Mouse (Mus musculus): ENCODE measurements at regions not wholly inside any gene's neighbourhood (a gene's known extent, or its start where the extent isn't known, plus 50 kb on each side); places are given as distances from the start of the nearest gene placed in this dataset.

- DNase-seq (ENCODE audit: low spot score): no peak
Observed at GRCm38 (mm10) chr11:45531044-45531626, 320.7 kb upstream of the Clint1 start.

- DNase-seq (ENCODE audit: low spot score): no peak
Observed at GRCm38 (mm10) chr11:45533402-45534056, 318.3 kb upstream of the Clint1 start.

- no peak for DNase-seq (ENCODE audit: low spot score)
Observed at GRCm38 (mm10) chr11:45535501-45536025, 316.3 kb upstream of the Clint1 start.

GRCm38 (mm10) chr11:45538011-45538410, 313.8 kb upstream of the Clint1 start:
- no peak for DNase-seq (ENCODE audit: low spot score)

- DNase-seq (ENCODE audit: low spot score): peak; percentile 3
Observed at GRCm38 (mm10) chr11:45539459-45539858, 312.4 kb upstream of the Clint1 start.

GRCm38 (mm10) chr11:45544531-45544930, 307.3 kb upstream of the Clint1 start:
- DNase-seq (ENCODE audit: low spot score): no peak

- DNase-seq (ENCODE audit: low spot score): no peak
Observed at GRCm38 (mm10) chr11:45545896-45546626, 305.8 kb upstream of the Clint1 start.

GRCm38 (mm10) chr11:45546861-45547260, 305.0 kb upstream of the Clint1 start:
- DNase-seq (ENCODE audit: low spot score): no peak

GRCm38 (mm10) chr11:45550376-45550775, 301.5 kb upstream of the Clint1 start:
- no peak for DNase-seq (ENCODE audit: low spot score)

- DNase-seq (ENCODE audit: low spot score): no peak
Observed at GRCm38 (mm10) chr11:45577469-45578154, 274.2 kb upstream of the Clint1 start.

GRCm38 (mm10) chr11:45592335-45592734, 259.5 kb upstream of the Clint1 start:
- DNase-seq (ENCODE audit: low spot score): no peak

GRCm38 (mm10) chr11:45592890-45593642, 258.8 kb upstream of the Clint1 start:
- DNase-seq (ENCODE audit: low spot score): no peak

GRCm38 (mm10) chr11:45595372-45595771, 256.5 kb upstream of the Clint1 start:
- DNase-seq (ENCODE audit: low spot score): no peak

GRCm38 (mm10) chr11:45621824-45622223, 230.0 kb upstream of the Clint1 start:
- DNase-seq (ENCODE audit: low spot score): no peak

- no peak for DNase-seq (ENCODE audit: low spot score)
Observed at GRCm38 (mm10) chr11:45622701-45623100, 229.2 kb upstream of the Clint1 start.

GRCm38 (mm10) chr11:45624233-45624632, 227.6 kb upstream of the Clint1 start:
- DNase-seq (ENCODE audit: low spot score): no peak

- no peak for DNase-seq (ENCODE audit: low spot score)
Observed at GRCm38 (mm10) chr11:45629250-45629649, 222.6 kb upstream of the Clint1 start.

- no peak for DNase-seq (ENCODE audit: low spot score)
Observed at GRCm38 (mm10) chr11:45634535-45635235, 217.2 kb upstream of the Clint1 start.

- DNase-seq (ENCODE audit: low spot score): no peak
Observed at GRCm38 (mm10) chr11:45635896-45636295, 216.0 kb upstream of the Clint1 start.

- no peak for DNase-seq (ENCODE audit: low spot score)
Observed at GRCm38 (mm10) chr11:45639236-45639635, 212.6 kb upstream of the Clint1 start.

Measured in thymus, postnatal 0 days (tissue).